Mouse (Mus musculus) splenic B cell, adult 2 months (primary cell): Measurements from ENCODE around the gene Tor1aip1.
"Not testable (repeated sequence)": the region's sequence is repeated elsewhere in the genome, so short reads cannot be mapped to it uniquely, and the experiment has no call there.

Experiments used
- DNase-seq: peaks from one replicate; pipeline ENCODE4 v3.0.0-alpha.2; 2011; ENCODE audit warnings: low read depth, low spot score
- H3K27me3 ChIP-seq: 2 replicates; pipeline ENCODE4 v1.6.1; 2012; ENCODE audit warnings: mild to moderate bottlenecking, low read length, moderate library complexity, mixed read lengths; ENCODE audit not compliant: control insufficient read depth, poor library complexity, insufficient read depth, severe bottlenecking
- H3K36me3 ChIP-seq: 2 replicates; pipeline ENCODE4 v1.6.1; 2012; ENCODE audit warnings: mild to moderate bottlenecking, low read length, moderate library complexity, mixed read lengths; ENCODE audit not compliant: control insufficient read depth, poor library complexity, insufficient read depth, severe bottlenecking

The Tor1aip1 gene

GRCm38 (mm10) chr1:156041451-156042241, 5.4 kb upstream of the Tor1aip1 start:
- Histone ChIP-seq H3K27me3 (no peaks in the 10 kb centered on the region), H3K36me3 (0 out of 2 replicates have a peak, but pooled peaks cover 4% of the 10 kb centered on the region)
- no peak for DNase-seq

DNA sequence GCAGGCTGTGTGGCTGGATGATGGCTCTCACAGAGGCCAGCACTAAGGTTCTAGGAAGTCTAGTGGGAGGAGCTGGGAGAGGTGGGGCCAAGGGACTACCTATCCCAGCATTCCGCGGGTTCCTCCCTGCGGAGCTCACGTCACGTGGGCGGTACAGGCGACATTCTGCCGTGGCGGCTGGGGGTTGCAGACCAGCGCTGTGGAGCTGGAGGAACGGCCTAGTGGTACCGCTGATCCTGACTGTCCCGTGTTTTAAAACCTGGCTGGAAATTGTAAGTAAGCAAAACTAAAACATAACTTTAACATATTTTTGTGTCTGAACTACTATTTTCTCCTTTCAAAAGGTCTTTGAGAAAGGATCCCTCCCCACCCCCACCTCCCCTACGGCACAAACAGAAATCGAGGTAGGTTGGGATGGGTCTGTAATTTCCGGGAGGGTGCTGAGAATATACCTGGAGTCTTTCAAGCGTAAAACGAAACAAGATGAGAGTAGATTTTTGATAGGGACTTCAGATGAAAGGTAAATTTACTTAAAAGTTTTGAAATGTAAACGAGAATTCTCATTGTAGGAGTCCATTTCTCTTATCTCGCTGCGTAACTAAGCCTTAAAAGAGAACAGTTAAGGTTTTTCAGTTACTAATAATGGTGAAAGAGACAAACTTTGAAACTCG, 4.6 kb upstream of the Tor1aip1 start:
- Histone ChIP-seq H3K27me3 (no peaks in the 10 kb centered on the region), H3K36me3 (0 out of 2 replicates have a peak, but pooled peaks cover 4% of the 10 kb centered on the region)
- peak; percentile 88 for DNase-seq

GRCm38 (mm10) chr1:156039989-156040388, 3.7 kb upstream of the Tor1aip1 start:
- DNase-seq = peak; percentile 65
- not testable (repeated sequence) for H3K36me3 ChIP-seq, H3K27me3 ChIP-seq

GRCm38 (mm10) chr1:156037144-156037583, 884 bp upstream of the Tor1aip1 start:
- H3K27me3 ChIP-seq = no peaks in the 10 kb centered on the region
- peak; percentile 47 for DNase-seq
- H3K36me3 ChIP-seq = peaks cover 13% of the 10 kb centered on the region

GRCm38 (mm10) chr1:156035269-156035929, 881 bp downstream of the Tor1aip1 start, which contains the start of gene Tor1aip2:
Tor1aip2 (plus strand) TSS chr1:156035403.
- peak; percentile 84 for DNase-seq
- H3K27me3 ChIP-seq = no peaks in the 10 kb centered on the region
- H3K36me3 ChIP-seq = peaks cover 23% of the 10 kb centered on the region

- H3K36me3 ChIP-seq = peaks cover 25% of the 10 kb centered on the region
- peak; percentile 25 for DNase-seq
- H3K27me3 ChIP-seq = no peaks in the 10 kb centered on the region
These were observed 1.6 kb downstream of the Tor1aip1 start for GRCm38 (mm10) chr1:156034661-156035060.

DNA sequence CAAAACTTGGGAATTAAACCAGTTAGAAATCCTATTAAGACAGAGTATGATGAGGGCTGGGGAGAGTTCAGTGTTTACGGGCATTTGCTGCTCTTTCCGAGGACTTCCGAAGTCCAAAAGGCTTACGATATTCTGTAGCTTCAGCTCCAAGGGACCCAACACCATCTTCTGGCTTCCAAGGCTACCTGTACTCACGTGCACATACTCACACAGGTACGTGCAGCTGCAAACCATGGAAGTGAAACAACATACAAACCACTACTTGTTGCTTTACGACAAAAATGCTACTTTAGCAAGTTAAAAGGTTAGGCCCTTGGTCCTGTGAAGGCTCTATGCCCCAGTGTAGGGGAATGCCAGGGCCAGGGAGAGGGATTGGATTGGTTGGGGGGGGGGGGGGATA, 2.4 kb downstream of the Tor1aip1 start:
- Histone ChIP-seq H3K36me3 (peaks cover 28% of the 10 kb centered on the region), H3K27me3 (no peaks in the 10 kb centered on the region)
- DNase-seq = no peak

- Histone ChIP-seq H3K36me3 (peaks cover 35% of the 10 kb centered on the region), H3K27me3 (no peaks in the 10 kb centered on the region)
- peak; percentile 53 for DNase-seq
These were observed 7.8 kb downstream of the Tor1aip1 start for GRCm38 (mm10) chr1:156028340-156028975.

DNA sequence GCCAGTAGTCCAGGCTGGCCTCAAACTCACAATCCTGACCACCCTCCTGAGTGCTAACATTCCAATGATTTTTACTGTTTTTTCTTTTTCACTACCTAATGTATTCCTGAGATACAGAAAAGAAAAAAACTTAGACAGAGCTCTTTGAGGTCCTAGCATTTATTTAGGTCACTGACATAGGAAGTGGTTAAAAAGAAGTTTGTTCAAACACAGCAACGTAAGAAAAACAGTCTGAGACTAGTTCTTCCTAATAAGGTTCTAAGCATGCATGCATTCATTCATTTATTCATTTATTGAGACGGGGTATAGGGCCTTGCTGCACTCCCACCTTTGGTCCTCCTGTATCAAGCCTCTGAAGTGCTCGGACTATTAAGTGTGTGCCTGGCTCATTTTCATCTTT, 8.4 kb downstream of the Tor1aip1 start:
- DNase-seq = no peak
- H3K27me3 ChIP-seq = no peaks in the 10 kb centered on the region
- peaks cover 30% of the 10 kb centered on the region for H3K36me3 ChIP-seq

DNA sequence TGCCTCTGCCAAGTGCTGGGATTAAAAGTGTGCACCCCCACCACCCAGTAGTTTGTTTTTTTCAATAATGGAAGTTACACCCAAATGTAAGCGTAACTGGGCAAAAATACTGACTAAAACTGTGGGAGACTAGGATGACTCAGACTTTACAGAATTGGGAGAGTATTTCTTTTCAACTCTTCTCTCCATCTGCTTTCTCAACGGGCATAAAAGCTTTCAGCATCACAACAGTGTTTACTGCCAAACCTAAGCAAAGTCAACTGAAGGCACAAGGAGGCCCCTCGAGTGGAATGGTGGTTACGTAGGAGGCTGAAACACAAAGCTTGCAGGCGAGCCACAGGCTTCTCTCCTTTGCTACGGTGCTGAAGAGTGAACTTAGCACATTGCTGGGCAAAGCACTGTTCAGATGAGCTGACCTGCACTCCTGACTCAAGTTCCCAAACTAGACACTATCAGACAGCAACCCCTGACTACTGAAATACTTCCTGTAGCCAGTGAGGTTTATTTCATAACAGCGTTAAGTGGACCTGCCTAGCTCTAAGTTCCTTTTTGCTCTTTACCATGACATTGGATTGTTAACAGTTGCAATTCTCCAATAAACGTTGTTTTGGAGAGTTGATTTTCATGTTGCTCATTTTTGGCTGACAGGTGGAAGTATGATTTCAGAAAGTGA, 11.3 kb downstream of the Tor1aip1 start:
- H3K27me3 ChIP-seq = no peaks in the 10 kb centered on the region
- no peak for DNase-seq
- peaks cover 22% of the 10 kb centered on the region for H3K36me3 ChIP-seq

- Histone ChIP-seq H3K27me3 (no peaks in the 10 kb centered on the region), H3K36me3 (peaks cover 34% of the 10 kb centered on the region)
- DNase-seq = no peak
These were observed 15.9 kb downstream of the Tor1aip1 start for GRCm38 (mm10) chr1:156020402-156020801.

DNA sequence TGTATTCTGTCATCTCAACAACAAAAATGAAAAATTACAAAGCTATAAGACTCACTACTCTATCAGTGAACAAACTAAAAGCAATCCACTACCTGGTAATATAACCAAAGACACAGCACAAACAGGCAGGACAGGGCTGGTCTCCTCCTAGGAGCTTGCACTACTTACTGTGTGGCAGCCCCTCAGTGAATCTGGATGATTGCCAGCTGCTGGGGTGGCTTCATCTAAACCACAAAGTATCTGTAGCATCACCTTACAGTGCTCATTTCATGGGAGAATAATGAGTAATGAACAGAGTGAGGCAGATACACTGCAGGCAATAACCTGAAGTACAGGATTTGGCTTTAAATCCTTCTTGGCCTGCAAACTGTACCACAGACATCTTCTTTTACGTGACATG, 16.5 kb downstream of the Tor1aip1 start:
- DNase-seq = no peak
- Histone ChIP-seq H3K36me3 (peaks cover 36% of the 10 kb centered on the region), H3K27me3 (no peaks in the 10 kb centered on the region)

GRCm38 (mm10) chr1:156009003-156009402, 27.3 kb downstream of the Tor1aip1 start:
- no peaks in the 10 kb centered on the region for H3K27me3 ChIP-seq
- H3K36me3 ChIP-seq = peaks cover 15% of the 10 kb centered on the region
- DNase-seq = peak; percentile 42

DNA sequence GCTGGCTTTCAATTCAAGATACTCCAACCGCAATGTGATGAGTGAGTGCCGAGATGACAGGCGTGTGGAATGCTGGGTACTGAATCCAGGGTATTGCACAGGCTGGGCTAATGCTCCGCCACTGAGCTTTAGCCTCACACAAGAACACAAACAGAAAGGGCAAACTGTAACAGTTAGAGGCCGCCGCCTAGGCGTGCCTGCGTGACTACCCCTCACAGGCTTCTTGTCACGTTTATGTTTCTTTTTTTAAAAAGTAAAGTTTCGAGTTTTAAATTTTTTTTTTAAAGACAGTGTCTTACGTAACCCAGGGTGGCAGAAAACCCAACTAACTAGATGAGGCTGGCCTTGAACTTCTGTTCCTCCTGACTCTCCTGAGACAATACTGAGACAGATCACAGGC, 30.4 kb downstream of the Tor1aip1 start:
- H3K36me3 ChIP-seq = peaks cover 17% of the 10 kb centered on the region
- no peak for DNase-seq
- no peaks in the 10 kb centered on the region for H3K27me3 ChIP-seq
